In the genomic region with DNA sequence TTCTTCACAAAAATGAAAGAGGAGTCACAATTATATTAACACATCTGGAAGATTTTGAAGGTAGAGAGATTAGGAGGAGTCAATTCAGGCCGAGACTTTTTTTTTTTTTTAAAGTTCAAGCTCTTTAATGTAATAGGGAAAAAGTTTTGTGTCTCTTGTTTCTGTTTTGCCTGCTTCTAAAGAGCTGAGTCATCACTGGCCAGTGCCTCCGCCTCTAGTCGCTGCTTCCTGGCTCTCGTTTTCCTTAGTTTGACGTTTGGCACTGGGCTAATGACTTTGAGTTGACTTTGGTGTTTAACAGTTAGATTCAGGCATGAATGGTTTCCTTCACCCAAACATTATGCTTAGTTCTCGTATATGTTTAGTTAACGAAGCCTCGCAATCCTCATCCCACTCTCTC, we compare ENCODE assay signal across 25 mouse cellular contexts.
A peak's percentile ranks its signal among the peaks of the same experiment; 100 is the strongest.
DNase-seq lines count a peak whose midpoint lies in the region; ATAC-seq and TF ChIP-seq lines count a peak whose summit lies in the region.
"Had no signal": no experiment of that assay in that cellular context is flagged by ENCODE, and none has a peak within 500 bp of the region (broad histone marks: within the 10 kb centered on the region; RNA-seq: fewer than 3 reads in every experiment).

No protein-coding gene starts in this region.

- DNase-seq in heart, adult 8-10 months (ENCODE audit: low spot score): peak; percentile 1
- DNase-seq in heart, adult 9 months (ENCODE audit: low spot score in 2 of 2): no peak
- peak; percentile 11 for DNase-seq in lung, embryonic 14.5 days
- DNase-seq in lung, adult 18-20 months: no peak
- DNase-seq in gastrocnemius, postnatal 4 days (ENCODE audit: low spot score in 2 of 2): no peak
- DNase-seq: adrenal gland, adult 2 months; adrenal gland, postnatal 14 days; cerebellum, adult 11 months; cerebellum, adult 2 months; cerebellum, adult 9-11 months; cerebellum, postnatal 25 days; gastrocnemius, postnatal 10 days; gastrocnemius, postnatal 36 days; heart, adult 11 months; kidney, adult 11 months had no signal

- H3K27ac ChIP-seq in lung, embryonic 14.5 days (ENCODE audit: low read depth): no peak overlapping the region
- H3K27ac ChIP-seq: forebrain, embryonic 10.5 days; forebrain, embryonic 13.5 days; heart, embryonic 10.5 days; heart, embryonic 13.5 days; intestine, embryonic 15.5 days had no signal

- TF ChIP-seq CTCF in lung, embryonic 14.5 days (IDR thresholded peaks at IDR 0.05; ENCODE audit: low read depth): no peak

- H3K9me3 ChIP-seq in lung, embryonic 14.5 days (ENCODE audit: low read depth, low read length): no peaks in the 10 kb centered on the region
- H3K9me3 ChIP-seq: forebrain, embryonic 10.5 days; forebrain, embryonic 13.5 days; heart, embryonic 10.5 days; heart, embryonic 13.5 days; intestine, embryonic 15.5 days had no signal

- ATAC-seq in lung, embryonic 14.5 days (ENCODE audit: insufficient read depth): no peak
- ATAC-seq in megakaryocyte progenitor cell, adult 5-6 weeks (replicated peaks; ENCODE audit: poor library complexity): peak; percentile 55
- ATAC-seq: forebrain, embryonic 13.5 days; forebrain, embryonic 16.5 days; hindbrain, embryonic 16.5 days; intestine, embryonic 15.5 days; Patski had no signal

- H3K36me3 ChIP-seq in lung, embryonic 14.5 days (ENCODE audit: insufficient read depth): no peaks in the 10 kb centered on the region
- H3K36me3 ChIP-seq: forebrain, embryonic 10.5 days; G1E; heart, embryonic 10.5 days; heart, embryonic 13.5 days; intestine, embryonic 15.5 days had no signal

- no peak overlapping the region for H3K9ac ChIP-seq in lung, embryonic 14.5 days
- H3K9ac ChIP-seq: forebrain, embryonic 13.5 days; heart, embryonic 13.5 days; intestine, embryonic 15.5 days had no signal

- H3K4me2 ChIP-seq in lung, embryonic 14.5 days: no peak overlapping the region
- H3K4me2 ChIP-seq: forebrain, embryonic 13.5 days; heart, embryonic 13.5 days; intestine, embryonic 15.5 days had no signal

- WGBS in lung, embryonic 14.5 days: 49% methylated on average over 8 of the region's 8 CpGs

- H3K4me3 ChIP-seq in lung, embryonic 14.5 days (ENCODE audit: low read depth, low read length): no peak overlapping the region
- H3K4me3 ChIP-seq: forebrain, embryonic 10.5 days; forebrain, embryonic 13.5 days; heart, embryonic 10.5 days; heart, embryonic 13.5 days; intestine, embryonic 15.5 days had no signal

- no peaks in the 10 kb centered on the region for H3K4me1 ChIP-seq in lung, embryonic 14.5 days (ENCODE audit: insufficient read depth)
- H3K4me1 ChIP-seq: forebrain, embryonic 10.5 days; forebrain, embryonic 13.5 days; heart, embryonic 10.5 days; intestine, embryonic 15.5 days had no signal

- H3K27me3 ChIP-seq in lung, embryonic 14.5 days (ENCODE audit: insufficient read depth, low read length): no peaks in the 10 kb centered on the region
- H3K27me3 ChIP-seq: forebrain, embryonic 13.5 days; heart, embryonic 13.5 days; intestine, embryonic 15.5 days; Patski had no signal

Comparison
In these comparisons a context has a peak if more than half of its experiments do, and no peak if none do; other contexts are left out.
1. DNase-seq: peak in heart, adult 8-10 months (single experiment) and lung, embryonic 14.5 days (single experiment); none in heart, adult 9 months (0 of 2), lung, adult 18-20 months (0 of 2) and gastrocnemius, postnatal 4 days (0 of 2).